Mouse (Mus musculus): ENCODE measurements around the gene Hdac1. TPM values are rescaled to one million over a fixed set of nuclear protein-coding genes. Genes with fewer than 3 reads are reported as not detected.
"Not testable (repeated sequence)": the region's sequence is repeated elsewhere in the genome, so short reads cannot be mapped to it uniquely, and the experiment has no call there.

The Hdac1 gene
- total and polyA plus RNA-seq, 2 experiments from 2014 or later = 38.0 to 56.6 TPM

DNA sequence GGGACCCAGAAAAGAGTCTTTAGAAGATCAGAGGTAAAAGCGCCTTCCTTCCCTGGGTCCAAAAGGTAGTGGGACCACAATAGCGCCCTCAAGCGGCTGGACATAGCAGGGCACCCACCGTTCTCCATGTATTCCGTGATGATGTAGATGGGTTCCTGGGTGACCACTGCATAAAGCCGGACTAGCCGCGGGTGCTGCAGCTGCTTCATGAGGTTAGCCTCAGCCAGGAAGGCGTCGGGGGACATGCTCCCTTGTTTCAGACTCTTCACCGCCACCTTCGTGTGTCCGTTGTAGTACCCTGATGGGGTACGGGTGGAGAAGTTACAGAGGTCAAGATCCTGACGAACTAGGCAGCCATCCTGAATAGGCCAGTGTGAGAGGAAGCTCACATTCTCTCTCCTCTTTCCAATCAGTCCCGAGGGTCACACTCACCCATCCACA, 12.9 kb upstream of the Hdac1 start:
- Histone ChIP-seq H3K4me2 (ENCODE audit: low read depth, low read length) (peak overlapping the region; percentile 88), H3K36me3 (ENCODE audit: insufficient read depth, low read length) (no peaks in the 10 kb centered on the region), H3K4me3 (ENCODE audit: low read length) (peak overlapping the region; percentile 41), H3K9ac (replicated peaks; ENCODE audit: low read length) (peak overlapping the region; percentile 58), H3K27me3 (ENCODE audit: insufficient read depth, low read length) (no peaks in the 10 kb centered on the region), H3K9me3 (ENCODE audit: low read length) (no peaks in the 10 kb centered on the region), H3K27ac (peak overlapping the region; percentile 82), H3K4me1 (ENCODE audit: insufficient read depth, low read length) (0 out of 2 replicates have a peak, but pooled peaks cover 14% of the 10 kb centered on the region)
- WGBS = 3% methylated on average over 16 of the region's 16 CpGs
- peak; percentile 78 for TF ChIP-seq CTCF (IDR thresholded peaks at IDR 0.05; ENCODE audit: low read depth)
- peak; percentile 46 for ATAC-seq
- peak; percentile 73 for DNase-seq (ENCODE audit: low spot score)

DNA sequence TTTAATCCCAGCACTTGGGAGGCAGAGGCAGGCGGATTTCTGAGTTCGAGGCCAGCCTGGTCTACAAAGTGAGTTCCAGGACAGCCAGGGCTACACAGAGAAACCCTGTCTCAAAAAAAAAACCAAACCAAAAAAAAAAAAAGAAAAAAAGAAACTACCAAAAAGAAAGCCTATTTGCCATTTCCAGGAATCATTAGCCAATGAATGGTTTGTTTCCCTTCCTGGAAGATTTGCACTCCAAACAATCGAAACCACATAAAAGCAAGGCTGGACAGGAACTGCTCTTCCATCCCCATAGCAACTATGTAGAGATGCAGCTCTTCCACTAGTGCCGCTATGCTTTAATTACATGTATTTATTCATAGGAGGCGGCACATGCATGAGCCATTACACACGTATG, 12.0 kb upstream of the Hdac1 start:
- ATAC-seq = not testable (repeated sequence)
- peak overlapping the region; percentile 88; the same call in 1 of the 2 replicates for H3K4me2 ChIP-seq (ENCODE audit: low read depth, low read length)
- 47% methylated on average over 5 of the region's 6 CpGs for WGBS

GRCm38 (mm10) chr4:129550295-129550694, 7.8 kb upstream of the Hdac1 start:
- Histone ChIP-seq H3K27me3 (ENCODE audit: insufficient read depth, low read length) (no peaks in the 10 kb centered on the region), H3K9ac (replicated peaks; ENCODE audit: low read length) (no peak overlapping the region), H3K9me3 (ENCODE audit: low read length) (no peaks in the 10 kb centered on the region), H3K36me3 (ENCODE audit: insufficient read depth, low read length) (no peaks in the 10 kb centered on the region), H3K4me1 (ENCODE audit: insufficient read depth, low read length) (0 out of 2 replicates have a peak, but pooled peaks cover 7% of the 10 kb centered on the region), H3K4me2 (ENCODE audit: low read depth, low read length) (no peak overlapping the region), H3K27ac (no peak overlapping the region), H3K4me3 (ENCODE audit: low read length) (no peak overlapping the region)
- ATAC-seq (no peak), DNase-seq (ENCODE audit: low spot score) (no peak)
- WGBS = 78% methylated on average over 1 of the region's 1 CpGs
- TF ChIP-seq CTCF (IDR thresholded peaks at IDR 0.05; ENCODE audit: low read depth) = no peak

More for the DNA sequence above, 12.0 kb upstream of the Hdac1 start:
- H3K27me3 ChIP-seq (ENCODE audit: insufficient read depth, low read length); H3K36me3 ChIP-seq (ENCODE audit: insufficient read depth, low read length); H3K27ac ChIP-seq; H3K9me3 ChIP-seq (ENCODE audit: low read length); H3K9ac ChIP-seq (replicated peaks; ENCODE audit: low read length); DNase-seq (ENCODE audit: low spot score); H3K4me3 ChIP-seq (ENCODE audit: low read length): not testable (repeated sequence)
- H3K4me1 ChIP-seq (ENCODE audit: insufficient read depth, low read length) = 0 out of 2 replicates have a peak, but pooled peaks cover 14% of the 10 kb centered on the region

GRCm38 (mm10) chr4:129549306-129549705, 6.8 kb upstream of the Hdac1 start:
- Histone ChIP-seq H3K36me3 (ENCODE audit: insufficient read depth, low read length) (no peaks in the 10 kb centered on the region), H3K4me3 (ENCODE audit: low read length) (no peak overlapping the region), H3K9ac (replicated peaks; ENCODE audit: low read length) (no peak overlapping the region), H3K27me3 (ENCODE audit: insufficient read depth, low read length) (no peaks in the 10 kb centered on the region), H3K4me1 (ENCODE audit: insufficient read depth, low read length) (no peaks in the 10 kb centered on the region), H3K4me2 (ENCODE audit: low read depth, low read length) (no peak overlapping the region), H3K9me3 (ENCODE audit: low read length) (no peaks in the 10 kb centered on the region), H3K27ac (no peak overlapping the region)
- DNase-seq (ENCODE audit: low spot score) (peak; percentile 30), ATAC-seq (no peak)
- TF ChIP-seq CTCF (IDR thresholded peaks at IDR 0.05; ENCODE audit: low read depth) = peak; percentile 53
- WGBS = 94% methylated on average over 2 of the region's 2 CpGs

GRCm38 (mm10) chr4:129547631-129548030, 5.1 kb upstream of the Hdac1 start:
- whole genome bisulfite sequencing = 88% methylated on average over 4 of the region's 4 CpGs
- H3K27me3 ChIP-seq (ENCODE audit: insufficient read depth, low read length); DNase-seq (ENCODE audit: low spot score); H3K36me3 ChIP-seq (ENCODE audit: insufficient read depth, low read length); H3K4me3 ChIP-seq (ENCODE audit: low read length); H3K4me1 ChIP-seq (ENCODE audit: insufficient read depth, low read length); ATAC-seq; H3K27ac ChIP-seq; H3K9ac ChIP-seq (replicated peaks; ENCODE audit: low read length); H3K4me2 ChIP-seq (ENCODE audit: low read depth, low read length); H3K9me3 ChIP-seq (ENCODE audit: low read length): not testable (repeated sequence)

- H3K4me3 ChIP-seq (ENCODE audit: low read length) = no peak overlapping the region
- TF ChIP-seq CTCF (IDR thresholded peaks at IDR 0.05; ENCODE audit: low read depth) = no peak
- no peak overlapping the region for H3K9ac ChIP-seq (replicated peaks; ENCODE audit: low read length)
- ATAC-seq (no peak), DNase-seq (ENCODE audit: low spot score) (no peak)
- no peak overlapping the region for H3K4me2 ChIP-seq (ENCODE audit: low read depth, low read length)
- H3K27me3 ChIP-seq (ENCODE audit: insufficient read depth, low read length) = no peaks in the 10 kb centered on the region
- 68% methylated on average over 4 of the region's 4 CpGs for WGBS
- H3K27ac ChIP-seq = no peak overlapping the region
- peaks cover 4% of the 10 kb centered on the region; the same call in 1 of the 2 replicates for H3K4me1 ChIP-seq (ENCODE audit: insufficient read depth, low read length)
- H3K9me3 ChIP-seq (ENCODE audit: low read length) = no peaks in the 10 kb centered on the region
- no peaks in the 10 kb centered on the region for H3K36me3 ChIP-seq (ENCODE audit: insufficient read depth, low read length)
These were observed 1.6 kb upstream of the Hdac1 start for GRCm38 (mm10) chr4:129544106-129544505.

GRCm38 (mm10) chr4:129541868-129542591, 483 bp downstream of the Hdac1 start:
- WGBS = under 1% methylated on average over 30 of the region's 30 CpGs
- peak overlapping the region; percentile 77 for H3K27ac ChIP-seq

More at GRCm38 (mm10) chr4:129541868-129542591, 483 bp downstream of the Hdac1 start:
- TF ChIP-seq CTCF (IDR thresholded peaks at IDR 0.05; ENCODE audit: low read depth) = peak; percentile 28; the same call in 1 of the 2 replicates
- H3K9ac ChIP-seq (replicated peaks; ENCODE audit: low read length) = peak overlapping the region; percentile 68
- ATAC-seq = no peak; the same call in 1 of the 2 replicates
- H3K4me2 ChIP-seq (ENCODE audit: low read depth, low read length) = peak overlapping the region; percentile 80
- peaks cover 4% of the 10 kb centered on the region; the same call in 1 of the 2 replicates for H3K4me1 ChIP-seq (ENCODE audit: insufficient read depth, low read length)
- no peaks in the 10 kb centered on the region for H3K9me3 ChIP-seq (ENCODE audit: low read length)
- no peaks in the 10 kb centered on the region for H3K27me3 ChIP-seq (ENCODE audit: insufficient read depth, low read length)
- DNase-seq (ENCODE audit: low spot score) = peak; percentile 27
- H3K36me3 ChIP-seq (ENCODE audit: insufficient read depth, low read length) = no peaks in the 10 kb centered on the region
- peak overlapping the region; percentile 81 for H3K4me3 ChIP-seq (ENCODE audit: low read length)

Data from hindbrain, postnatal 0 days (tissue).